Mouse (Mus musculus) cortical plate, adult 2 months (tissue): ENCODE data around the gene Fam170b.

Experiments used
- CTCF ChIP-seq: fragments of 200-500 bp; IDR thresholded peaks from 2 replicates; pipeline ENCODE4 v1.5.1; 2011; ENCODE audit warnings: mild to moderate bottlenecking, control low read depth, low read length; ENCODE audit not compliant: insufficient read depth; ENCODE audit errors: extremely low read depth
- POLR2A ChIP-seq: fragments of 200-500 bp; IDR thresholded peaks from 2 replicates; pipeline ENCODE4 v1.6.1; 2011; ENCODE audit warnings: mild to moderate bottlenecking, low read length, control low read depth; ENCODE audit not compliant: insufficient read depth; ENCODE audit errors: extremely low read depth

DNA sequence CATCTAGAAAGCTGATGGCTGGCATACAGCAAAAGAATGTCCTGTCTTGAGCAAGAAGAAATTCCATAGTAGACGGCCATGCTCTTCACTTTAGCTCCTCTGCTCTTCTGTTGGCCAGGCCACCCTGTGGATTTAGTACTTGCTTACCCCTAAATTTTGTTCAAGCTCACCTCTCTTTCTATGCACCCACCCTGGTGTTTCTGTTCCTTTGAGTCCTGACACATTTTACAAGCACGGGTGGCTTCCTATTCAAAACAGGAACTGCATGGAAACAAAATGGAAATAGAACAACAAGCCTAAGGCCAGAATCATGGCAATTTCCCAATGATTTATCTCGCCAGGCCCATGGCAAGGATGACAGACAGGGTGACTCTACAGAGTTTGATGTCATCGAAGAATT is 10.9 kb upstream of the Fam170b start:
- TF ChIP-seq POLR2A (no peak), CTCF (no peak)
